Mouse (Mus musculus): ENCODE data around the gene Naxd. TPM values are rescaled to one million over a fixed set of nuclear protein-coding genes. Genes with fewer than 3 reads are reported as not detected.

Gene Naxd
- 74.4 and 94.8 TPM in 2 replicates for polyA plus RNA-seq (2012; rRNA removed; ENCODE audit: low replicate concordance)

GRCm38 (mm10) chr8:11497017-11497990 lies at the start of gene Naxd:
Gene Naxd, plus strand, starts transcription at chr8:11497506.

GRCm38 (mm10) chr8:11477811-11478761 lies 19.2 kb upstream of the Naxd start, which contains the start of gene Rab20:
Gene Rab20, minus strand, starts transcription at chr8:11478710.

GRCm38 (mm10) chr8:11550281-11550948 lies 53.1 kb downstream of the Naxd start, which contains the start of gene Cars2:
Gene Cars2, minus strand, starts transcription at chr8:11550783.

GRCm38 (mm10) chr8:11554799-11555719 lies 57.8 kb downstream of the Naxd start, which contains the start of gene Ing1:
Gene Ing1, plus strand, starts transcription at chr8:11555571.

Other genes with a start within 250 kb of the Naxd start
- 29.5 and 34.9 TPM in 2 replicates for gene Col4a2, start 184.7 kb upstream of the Naxd start, polyA plus RNA-seq (2012; rRNA removed; ENCODE audit: low replicate concordance)
- 63.0 and 79.4 TPM in 2 replicates for gene Col4a1, start 184.7 kb upstream of the Naxd start, polyA plus RNA-seq (2012; rRNA removed; ENCODE audit: low replicate concordance)
- gene Rab20, start 18.8 kb upstream of the Naxd start, polyA plus RNA-seq (2012; rRNA removed; ENCODE audit: low replicate concordance): 19.4 and 34.6 TPM in 2 replicates
- 41.7 and 67.3 TPM in 2 replicates for gene Cars2, start 53.3 kb downstream of the Naxd start, polyA plus RNA-seq (2012; rRNA removed; ENCODE audit: low replicate concordance)
- gene Ing1, start 58.1 kb downstream of the Naxd start, polyA plus RNA-seq (2012; rRNA removed; ENCODE audit: low replicate concordance): 6.1 and 8.2 TPM in 2 replicates
- 29.7 and 36.5 TPM in 2 replicates for gene Ankrd10, start 138.3 kb downstream of the Naxd start, polyA plus RNA-seq (2012; rRNA removed; ENCODE audit: low replicate concordance)
- gene 1700016D06Rik, start 203.6 kb downstream of the Naxd start, polyA plus RNA-seq (2012; rRNA removed; ENCODE audit: low replicate concordance): not detected in 2 replicates
- 22.5 and 22.7 TPM in 2 replicates for gene Arhgef7, start 230.2 kb downstream of the Naxd start, polyA plus RNA-seq (2012; rRNA removed; ENCODE audit: low replicate concordance)

All from duodenum, adult 2 months (tissue).